Mouse (Mus musculus) embryonic fibroblast, embryonic 13.5 days (primary cell): ENCODE data around the gene Stox2.

Source experiments
- CTCF ChIP-seq: IDR thresholded peaks from 2 replicates; pipeline ENCODE4 v1.5.1; 2011; ENCODE audit warnings: mild to moderate bottlenecking, control low read depth, low read length, moderate library complexity, borderline replicate concordance; ENCODE audit not compliant: insufficient read depth
- POLR2A ChIP-seq: IDR thresholded peaks from 2 replicates; pipeline ENCODE4 v1.6.1; 2011; ENCODE audit warnings: low read depth, mild to moderate bottlenecking, control low read depth, low read length, moderate library complexity

GRCm38 (mm10) chr8:47308176-47308575 is 138.0 kb downstream of the Stox2 start:
- no peak for TF ChIP-seq CTCF
- TF ChIP-seq POLR2A, result no peak
